Mouse (Mus musculus): ENCODE data around the gene Tnik.

DNA sequence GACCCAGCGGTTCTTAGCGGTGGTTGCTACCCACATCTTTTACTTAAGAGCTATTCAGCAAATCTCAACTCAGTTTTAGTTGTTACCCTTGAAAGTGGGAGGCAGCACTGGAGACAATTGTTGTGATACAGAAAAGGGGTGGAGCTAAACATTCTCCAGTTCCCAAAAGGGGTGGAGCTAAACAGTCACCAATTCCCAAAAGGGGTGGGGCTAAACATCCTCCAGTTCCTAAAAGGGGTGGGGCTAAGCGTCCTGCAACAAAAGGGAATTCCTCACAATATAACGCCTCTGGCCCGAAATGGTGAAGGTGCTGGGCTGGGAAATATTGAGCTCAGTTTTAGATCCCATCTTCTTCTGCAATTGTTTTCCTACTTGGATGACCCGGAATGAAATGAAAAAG is 363.8 kb downstream of the Tnik start:
- TF ChIP-seq CTCF (conservative IDR thresholded peaks at IDR 0.05; ENCODE audit: low read length) (no peak), NANOG (IDR thresholded peaks at IDR 0.05; ENCODE audit: borderline replicate concordance, low read length) (no peak), POU5F1 (IDR thresholded peaks at IDR 0.05; ENCODE audit: borderline replicate concordance, low read length) (no peak)

All from E14TG2a.4 (cell line).